Mouse (Mus musculus) naive thymus-derived CD4-positive, alpha-beta T cell, adult 2 months (primary cell): ENCODE measurements around the gene Gart.

Source experiments
- DNase-seq: peaks from one replicate; pipeline ENCODE4 v3.0.0-alpha.2; 2011; ENCODE audit warnings: low read depth

Gart gene

DNA sequence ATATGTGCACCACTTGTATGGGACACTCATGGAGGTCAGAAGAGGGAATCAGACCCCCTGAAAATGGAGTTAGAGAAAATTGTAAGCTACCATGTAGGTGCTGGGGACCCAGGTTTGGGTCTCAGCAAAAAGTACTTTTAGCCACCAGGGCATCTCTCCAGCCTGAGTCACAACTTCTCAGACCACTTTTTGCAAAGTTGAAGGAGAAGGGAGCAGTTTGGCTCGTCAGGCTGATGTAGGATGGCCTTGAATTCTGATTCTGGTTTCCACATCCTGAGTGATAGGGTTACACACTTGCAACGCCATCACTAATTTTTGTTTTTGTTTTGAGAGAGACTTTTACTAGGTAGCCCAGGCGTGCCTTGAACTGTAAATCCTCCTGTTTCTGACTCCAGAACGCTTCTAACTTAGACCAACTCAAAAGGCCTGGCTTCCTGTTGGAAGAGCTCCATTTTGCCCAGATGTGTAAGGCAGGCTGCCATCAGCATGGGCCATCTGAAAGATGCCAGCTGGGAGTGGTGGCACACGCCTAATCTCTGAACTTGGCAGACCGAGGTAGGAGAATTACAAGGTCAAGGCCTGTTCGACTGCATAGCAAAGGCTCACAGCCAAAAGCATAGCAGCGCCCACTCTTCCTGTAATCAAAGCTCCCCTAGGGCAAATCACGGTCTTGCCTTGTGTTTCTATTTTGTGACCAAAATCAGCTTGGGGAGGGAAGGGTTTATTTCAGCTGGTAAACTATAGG is 37.1 kb downstream of the Gart start:
- no peak for DNase-seq

- DNase-seq: no peak
Measured at GRCm38 (mm10) chr16:91606958-91607357, 39.8 kb downstream of the Gart start.

GRCm38 (mm10) chr16:91605156-91605555 is 41.6 kb downstream of the Gart start:
- DNase-seq: no peak

DNA sequence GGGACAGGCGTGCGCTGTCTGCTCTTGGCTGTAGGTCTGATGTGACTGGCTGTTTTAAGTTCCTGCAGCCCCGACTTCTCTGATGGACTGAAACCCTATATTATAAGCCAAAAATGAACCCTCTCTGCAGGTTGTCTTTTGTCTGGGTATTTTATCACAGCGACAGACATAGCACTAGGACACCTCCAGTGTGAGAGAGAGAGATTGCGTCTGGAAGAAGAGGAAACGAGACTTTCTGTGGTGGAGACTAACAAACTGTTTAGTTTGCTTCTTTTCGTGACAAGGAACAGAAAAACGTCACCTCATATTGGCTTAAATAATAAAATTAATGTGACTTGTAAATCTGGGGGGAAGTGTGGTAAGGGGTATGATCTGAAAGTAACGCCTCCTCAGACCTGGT is 45.1 kb downstream of the Gart start:
- DNase-seq: no peak

GRCm38 (mm10) chr16:91601081-91601480 is 45.7 kb downstream of the Gart start:
- no peak for DNase-seq

GRCm38 (mm10) chr16:91599242-91599641 is 47.5 kb downstream of the Gart start:
- no peak for DNase-seq

DNA sequence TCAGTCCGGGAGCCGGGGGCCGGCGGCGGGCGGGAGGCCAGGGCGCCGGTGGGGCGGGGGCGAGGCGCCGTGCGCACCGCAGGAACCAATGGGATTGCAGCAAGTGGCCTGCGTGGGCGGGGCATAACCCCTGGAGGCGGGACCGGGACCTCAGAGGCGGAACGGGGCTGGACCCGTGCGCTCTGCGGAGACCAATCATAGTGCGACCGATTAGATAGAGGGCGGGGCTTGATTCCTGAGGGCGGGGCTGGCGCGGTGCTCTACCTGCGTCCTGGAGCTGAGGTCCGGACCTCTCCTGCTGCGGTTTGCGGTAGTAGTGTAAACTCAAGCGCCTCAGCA is 49.1 kb downstream of the Gart start, which contains the start of gene Tmem50b:
Gene Tmem50b, minus strand, starts transcription at position 129 of the 339 bp plus-strand sequence.
- peak; percentile 99 for DNase-seq

DNA sequence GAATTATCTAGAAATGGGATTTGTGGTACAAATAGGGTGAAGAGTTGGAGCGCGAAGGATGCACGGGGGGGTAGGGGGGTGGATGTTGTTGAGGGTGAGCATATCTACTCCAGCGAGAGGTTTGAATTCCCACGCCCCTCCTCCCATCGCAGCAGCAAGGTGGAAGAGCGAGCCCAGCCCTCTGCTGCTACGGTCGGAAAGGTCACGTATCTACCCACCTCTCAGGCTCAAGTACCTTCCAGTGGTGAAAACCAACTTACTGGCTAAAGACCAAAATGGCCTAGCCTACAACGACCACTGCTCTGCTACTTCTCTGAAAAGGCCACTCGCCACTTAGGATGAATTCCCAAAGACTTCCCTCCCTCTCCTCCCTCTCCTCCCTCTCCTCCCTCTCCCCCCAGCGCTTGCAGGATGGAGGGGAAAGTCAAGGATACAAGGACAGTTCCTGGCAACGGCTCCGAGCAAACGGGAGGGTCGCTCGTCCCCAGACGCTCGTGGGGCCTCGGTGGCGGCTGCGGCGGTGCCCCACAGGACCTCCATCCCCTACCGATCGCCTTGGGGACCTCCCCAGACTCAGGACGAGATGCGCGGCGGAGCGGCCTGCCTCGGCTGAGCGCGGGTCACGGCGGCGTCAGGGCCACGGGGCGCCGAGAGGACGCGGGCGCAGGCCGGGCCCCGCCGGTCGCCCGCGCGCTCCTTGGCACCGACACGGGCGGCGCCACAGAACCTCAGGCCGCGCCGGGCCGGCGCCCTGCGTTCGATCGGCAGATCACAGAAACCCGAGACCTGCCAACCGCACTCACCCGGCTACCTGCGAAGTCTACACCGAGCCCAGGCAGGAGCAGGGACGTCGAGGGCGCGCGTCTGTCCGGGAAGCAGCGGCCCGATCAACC is 49.7 kb downstream of the Gart start:
- DNase-seq: no peak

DNA sequence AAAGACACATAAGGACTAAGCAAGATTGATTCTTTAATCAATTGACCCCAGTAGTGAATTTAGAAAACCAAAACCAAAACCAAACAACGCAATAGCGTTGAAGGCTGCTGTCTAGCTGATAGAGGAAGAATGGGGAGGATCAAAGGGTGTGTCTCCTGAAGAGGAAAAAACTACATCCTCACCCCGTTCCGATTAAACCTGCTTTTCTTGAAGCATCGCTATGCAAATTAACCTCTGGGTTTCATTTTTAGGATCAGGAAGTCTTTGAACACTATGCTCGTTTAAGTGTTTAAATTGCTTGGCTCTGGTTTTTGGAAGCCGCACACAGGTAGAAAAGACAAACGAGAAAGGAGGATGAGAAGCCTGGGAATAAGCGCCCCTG is 50.4 kb downstream of the Gart start:
- DNase-seq: peak; percentile 85

GRCm38 (mm10) chr16:91595076-91595475 is 51.7 kb downstream of the Gart start:
- DNase-seq: no peak

DNA sequence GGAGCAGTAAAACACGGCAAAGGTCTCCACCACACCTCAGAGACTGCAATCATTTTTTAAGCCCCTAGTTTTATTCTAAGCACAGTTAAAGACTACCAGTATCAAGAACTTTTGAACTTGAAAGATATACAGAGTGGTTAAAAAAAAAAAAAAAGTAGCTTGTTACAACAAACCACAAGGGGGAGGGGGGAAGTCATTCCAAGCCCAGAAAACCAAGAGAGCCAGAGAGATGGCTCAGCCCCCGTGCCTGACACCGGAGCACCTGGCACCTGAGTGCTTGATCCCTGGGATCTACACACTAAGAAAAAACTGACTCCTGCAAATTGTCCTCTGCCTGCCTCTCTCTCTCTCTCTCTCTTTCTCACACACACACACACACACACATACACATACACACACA is 53.5 kb downstream of the Gart start:
- DNase-seq: peak; percentile 60

DNA sequence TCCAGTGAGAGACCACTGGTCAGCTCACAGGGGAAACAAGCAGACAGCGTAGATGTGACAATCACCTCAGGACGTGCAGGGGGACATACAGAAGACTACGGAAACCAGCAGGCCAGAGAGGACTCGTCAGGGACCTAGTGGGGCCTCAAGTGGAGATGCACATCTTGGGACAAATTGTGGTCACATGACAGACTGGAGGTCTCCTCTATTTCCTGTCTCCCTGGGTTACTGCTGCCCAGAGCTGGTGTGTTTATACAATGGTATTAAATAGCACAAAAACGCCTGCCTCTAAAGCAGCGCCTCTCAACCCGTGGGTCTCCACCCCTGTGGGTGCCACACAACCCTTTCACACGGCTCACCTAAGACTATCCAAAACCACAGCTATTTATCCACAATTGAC is 54.6 kb downstream of the Gart start:
- DNase-seq: no peak

DNA sequence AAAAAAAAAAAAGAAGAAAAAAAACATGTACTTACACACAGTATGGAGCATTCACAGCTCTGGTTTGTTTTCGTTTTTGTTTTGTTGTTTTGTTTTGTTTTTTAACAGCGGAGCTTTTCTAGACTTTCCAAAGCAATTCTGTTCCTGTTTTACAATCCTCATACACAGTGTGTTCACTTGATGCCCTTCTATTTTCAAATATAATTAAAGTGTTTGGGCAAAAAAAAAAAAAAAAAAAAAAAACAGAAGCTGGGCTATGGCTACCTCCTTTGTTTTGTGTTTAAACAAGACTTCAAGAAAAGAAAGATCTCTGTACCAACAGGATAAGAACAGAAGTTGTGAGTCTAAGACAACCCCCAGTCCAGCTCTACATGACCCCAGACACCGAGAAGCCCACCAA is 58.0 kb downstream of the Gart start:
- no peak for DNase-seq

DNA sequence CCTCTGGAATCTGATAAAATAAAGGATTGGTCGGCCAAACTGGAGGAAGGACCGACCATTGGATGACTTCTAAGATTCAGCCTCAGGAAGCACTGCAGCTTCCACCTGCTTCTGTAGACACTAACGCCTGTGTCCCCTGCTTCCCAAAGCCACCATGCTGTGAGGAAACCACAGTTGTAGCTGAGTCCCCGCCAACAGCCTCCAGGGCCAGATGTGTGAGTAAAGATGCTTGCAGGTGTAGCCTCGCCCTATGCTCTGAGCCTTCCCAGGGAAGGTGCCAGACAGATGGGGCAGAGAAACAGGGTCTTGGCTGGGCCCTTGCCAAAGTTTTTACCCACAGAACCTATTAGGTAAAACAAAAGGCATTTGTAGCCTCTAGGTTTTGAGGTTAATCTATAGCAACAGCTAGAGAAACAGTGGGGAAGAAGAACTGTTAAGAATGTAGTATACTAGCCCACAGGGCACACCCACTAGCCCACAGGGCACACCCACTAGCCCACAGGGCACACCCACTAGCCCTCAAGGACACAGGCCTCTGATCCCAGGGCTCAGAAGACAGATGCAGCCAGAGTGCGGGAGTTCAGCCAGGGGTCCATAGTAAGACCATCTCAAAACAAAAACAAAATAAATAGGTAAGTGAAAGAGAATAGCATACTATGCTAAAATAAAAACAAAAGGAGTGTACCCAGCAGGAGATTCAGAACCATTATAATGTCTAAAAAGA is 58.9 kb downstream of the Gart start:
- DNase-seq: no peak

DNA sequence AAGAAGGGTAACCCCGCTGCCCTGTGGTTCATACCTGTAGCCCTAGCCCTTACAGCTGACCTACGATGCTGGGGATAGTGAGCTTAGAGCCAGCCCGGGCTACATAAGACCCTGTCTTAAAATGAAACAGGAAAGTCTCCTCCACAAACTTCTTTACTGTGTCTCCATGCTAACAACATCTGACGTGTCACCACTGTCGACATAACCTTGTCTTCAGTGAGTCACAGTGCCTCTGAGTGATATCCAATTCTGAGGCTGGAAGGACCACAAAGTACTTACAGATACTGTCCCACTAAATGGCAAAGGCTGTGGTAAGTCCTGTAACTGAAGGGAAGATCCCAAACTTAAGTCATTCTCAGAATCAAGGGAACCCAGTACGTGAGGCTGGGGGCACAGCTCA is 60.5 kb downstream of the Gart start:
- no peak for DNase-seq

GRCm38 (mm10) chr16:91585617-91586016 is 61.1 kb downstream of the Gart start:
- no peak for DNase-seq

DNA sequence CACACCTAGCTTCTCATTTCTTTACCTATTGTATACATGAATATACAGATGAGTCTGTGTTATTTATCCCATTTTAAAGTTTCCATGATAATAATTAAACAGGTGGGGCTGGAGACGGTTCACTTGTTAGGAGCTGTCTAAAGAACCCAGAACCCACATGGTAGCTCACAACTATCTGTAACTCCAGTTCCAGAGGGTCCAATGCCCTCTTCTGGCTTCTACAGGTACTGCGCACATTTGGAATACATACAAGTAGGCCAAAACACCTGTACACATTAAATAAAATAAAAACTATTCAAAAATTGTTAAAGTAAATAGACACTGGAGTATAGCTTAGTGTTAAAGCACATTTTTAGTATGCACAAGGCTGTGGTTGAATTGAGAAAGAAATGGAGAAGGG is 64.4 kb downstream of the Gart start:
- DNase-seq: peak; percentile 71

DNA sequence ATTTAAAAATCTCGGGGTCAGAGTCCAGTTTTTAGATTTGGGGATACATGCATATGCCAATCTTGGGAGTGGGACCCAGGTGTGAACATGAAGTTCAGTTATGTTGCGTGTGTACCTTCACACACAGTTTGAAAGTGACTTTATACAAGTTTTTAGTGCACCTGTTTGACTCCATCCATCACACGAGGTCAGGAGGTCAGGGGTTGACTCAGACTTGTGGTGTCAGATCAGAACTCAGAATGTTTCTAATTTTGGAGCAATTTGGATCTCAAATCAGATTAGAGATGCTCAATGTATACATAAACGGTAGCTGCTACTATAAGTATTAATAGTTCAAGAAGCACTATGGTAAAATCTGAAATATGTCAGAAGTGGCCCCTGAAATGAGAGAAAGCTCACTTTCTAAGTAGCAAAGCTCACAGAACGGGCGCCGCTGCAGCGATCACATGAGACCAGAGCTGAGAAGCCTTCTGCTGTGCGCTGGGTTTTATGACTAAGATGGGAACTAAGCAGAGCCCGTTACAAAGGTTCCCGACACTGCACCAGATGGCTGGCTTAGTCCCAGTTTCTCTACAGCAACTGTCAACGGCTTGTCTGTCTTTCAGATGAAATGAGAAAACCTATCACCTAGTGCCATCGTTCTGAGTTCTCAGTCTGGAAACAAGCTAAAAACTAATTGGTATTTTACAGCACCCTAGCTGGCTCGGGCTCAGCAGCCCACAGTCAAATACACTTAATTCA is 67.6 kb downstream of the Gart start:
- no peak for DNase-seq

- no peak for DNase-seq
Measured at GRCm38 (mm10) chr16:91575151-91575550, 71.6 kb downstream of the Gart start.
